Mouse (Mus musculus) embryonic stem cell, embryonic (primary cell): ENCODE measurements around the gene Rassf8.

Experiments
- CTCF ChIA-PET, 4 experiments: fragments of 300-600 bp in 2 of 4; fragments of 350-600 bp in 2 of 4; sonication (Branson Sonifier 250); formaldehyde crosslinking; loops; one replicate each; lab custom pipeline; 2022; ENCODE audit warnings: inconsistent platforms in 2 of 4; lab: Charles Lee
- POLR2A ChIA-PET, 4 experiments: fragments of 300-600 bp in 2 of 4; fragments of 350-600 bp in 2 of 4; sonication (Branson Sonifier 250); formaldehyde crosslinking; loops; one replicate each; lab custom pipeline; 2022; ENCODE audit warnings: antibody characterized with exemption in 4 of 4, inconsistent platforms in 1 of 4; lab: Charles Lee

The Rassf8 gene

DNA sequence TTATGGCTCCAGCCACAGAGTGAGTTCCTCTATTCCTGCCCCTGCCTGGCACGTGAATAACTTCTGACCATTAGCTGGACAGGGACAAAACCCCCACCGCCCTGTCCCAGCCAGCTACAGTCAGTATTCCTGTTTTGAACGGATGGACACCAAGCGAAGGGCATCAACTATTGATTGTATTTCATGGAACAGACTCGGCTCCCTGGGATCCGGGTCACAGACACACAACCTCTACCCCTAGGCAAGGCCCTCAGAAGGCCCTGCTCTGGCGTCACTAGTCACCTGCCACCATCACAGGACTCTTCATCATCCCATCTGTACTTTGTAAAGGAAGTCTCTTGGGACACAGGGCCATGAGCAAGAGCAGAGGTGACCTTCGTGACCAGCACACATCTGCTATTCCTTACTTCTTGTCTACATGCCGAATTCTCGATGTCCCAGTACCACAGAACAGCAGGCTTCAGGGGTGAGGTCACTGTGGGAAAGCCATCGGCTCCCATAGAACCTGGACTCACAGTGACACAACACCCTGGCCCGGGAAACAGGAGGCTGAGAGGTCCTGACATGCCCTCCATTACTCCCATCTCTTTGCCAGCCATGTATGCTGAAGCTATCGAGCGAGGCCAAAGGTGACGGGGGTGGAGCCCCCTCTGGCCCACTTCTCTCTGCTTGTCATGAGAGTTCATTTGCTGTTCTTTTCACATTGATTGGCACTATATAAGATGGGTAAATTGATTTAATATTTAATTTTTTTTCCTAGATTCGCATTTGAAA, 82.7 kb downstream of the Rassf8 start:
- CTCF ChIA-PET = interaction anchor here (0.5 to 2.5 kb wide), 41 partner anchors 7 to 594 kb away, joined by 3 to 30 read pairs (median 4); no protein-coding TSS in a partner anchor
- POLR2A ChIA-PET = interaction anchor here in 2 of 4 experiments (0.6 to 1.2 kb wide), 3 partner anchors 27 to 443 kb away, joined by 3 to 6 read pairs (median 4); no protein-coding TSS in a partner anchor

DNA sequence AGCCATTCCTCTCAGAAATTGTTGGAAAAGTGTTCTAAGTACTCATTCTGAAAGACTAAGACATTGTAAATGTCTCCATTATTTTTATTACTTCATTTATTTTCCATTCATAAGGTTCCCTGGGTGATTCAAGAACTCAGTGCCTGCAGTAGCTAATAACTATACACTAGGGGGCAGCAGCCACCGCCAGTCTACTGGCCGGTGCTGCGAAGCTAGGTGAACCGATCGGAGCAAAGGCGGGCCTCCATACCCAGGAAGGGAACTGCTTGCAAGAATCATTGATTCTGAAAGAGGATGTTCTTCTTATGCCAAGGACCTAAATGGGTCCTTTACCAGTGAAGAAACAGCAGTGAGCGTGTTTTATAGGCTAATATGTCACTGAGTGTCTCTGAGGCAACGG, 83.6 kb downstream of the Rassf8 start:
- ChIA-PET CTCF (interaction anchor here (0.5 to 2.2 kb wide), 47 partner anchors 8 to 656 kb away, joined by 3 to 30 read pairs (median 4); no protein-coding TSS in a partner anchor), POLR2A (interaction anchor here in 3 of 4 experiments (0.6 to 1.2 kb wide), 4 partner anchors 26 to 470 kb away, joined by 3 to 6 read pairs (median 4); no protein-coding TSS in a partner anchor)

DNA sequence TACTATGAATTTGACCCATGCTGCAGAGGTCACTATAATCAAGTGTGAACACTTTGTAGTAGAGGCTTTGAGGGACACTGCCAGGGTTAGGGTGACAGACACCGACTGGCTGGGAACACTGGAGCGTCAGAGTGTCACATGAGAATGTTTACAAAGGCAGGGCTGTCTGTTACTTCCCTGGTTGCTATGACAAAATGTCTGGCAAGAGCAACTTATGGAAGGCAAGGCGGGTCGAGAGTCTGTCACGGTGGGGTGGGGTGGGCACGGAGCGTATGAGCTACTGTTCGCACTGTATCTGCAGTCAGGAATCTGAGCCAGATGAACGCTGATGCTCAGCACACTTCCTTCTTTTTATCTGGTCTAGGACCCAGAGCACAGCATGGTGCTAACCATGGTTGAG, 84.1 kb downstream of the Rassf8 start:
- ChIA-PET CTCF (interaction anchor here (0.6 to 2.2 kb wide), 45 partner anchors 8 to 656 kb away, joined by 3 to 30 read pairs (median 4); no protein-coding TSS in a partner anchor), POLR2A (interaction anchor here in 2 of 4 experiments (0.7 to 1.2 kb wide), 3 partner anchors 25 to 470 kb away, joined by 4 to 6 read pairs (median 4); no protein-coding TSS in a partner anchor)

DNA sequence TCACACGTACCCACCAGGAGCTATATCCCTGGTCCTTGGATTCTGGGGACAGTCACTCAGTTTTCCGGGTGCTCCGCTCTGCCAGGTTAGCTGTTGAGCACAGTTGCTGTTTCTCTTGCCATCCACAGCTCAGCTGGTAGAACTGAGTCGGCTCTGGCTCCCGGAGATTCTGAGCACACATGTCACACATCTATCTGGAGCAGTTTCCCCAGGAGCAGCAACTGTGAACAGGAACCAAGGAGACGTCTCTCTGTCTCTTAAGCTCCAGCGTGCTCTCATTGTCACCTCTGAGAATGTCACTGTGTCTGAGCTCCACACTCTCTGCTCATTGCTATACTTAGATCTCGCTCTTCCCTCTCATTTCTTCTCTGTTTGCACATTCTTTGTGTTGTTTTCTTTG, 86.4 kb downstream of the Rassf8 start:
- ChIA-PET CTCF (interaction anchor here in 2 of 4 experiments (0.7 to 1.4 kb wide), 3 partner anchors 137 to 439 kb away, joined by 3 read pairs; no protein-coding TSS in a partner anchor), POLR2A (no interaction called here)

DNA sequence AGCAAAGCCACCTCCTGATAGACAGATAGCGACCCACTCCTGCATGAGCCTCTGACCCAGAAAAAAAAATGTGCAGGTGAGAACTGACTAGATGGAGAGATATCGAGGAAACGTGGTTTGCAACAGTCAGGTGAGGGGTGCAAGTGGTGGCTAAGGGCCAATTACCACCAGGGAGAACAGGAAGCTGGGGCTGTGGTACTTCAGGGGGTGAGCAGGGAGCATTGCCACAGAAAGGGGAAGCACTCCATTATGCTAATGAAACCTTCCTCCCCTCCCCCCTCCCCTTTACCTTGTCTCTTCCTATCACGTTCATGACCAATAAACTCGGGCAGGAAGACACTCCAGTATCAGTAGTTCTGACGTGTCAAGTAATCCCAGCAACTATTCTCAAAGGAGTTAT, 88.8 kb downstream of the Rassf8 start:
- ChIA-PET CTCF (no interaction called here), POLR2A (interaction anchor here in 2 of 4 experiments (0.6 to 1.5 kb wide), 2 partner anchors 20 to 67 kb away, joined by 3 read pairs; no protein-coding TSS in a partner anchor)

DNA sequence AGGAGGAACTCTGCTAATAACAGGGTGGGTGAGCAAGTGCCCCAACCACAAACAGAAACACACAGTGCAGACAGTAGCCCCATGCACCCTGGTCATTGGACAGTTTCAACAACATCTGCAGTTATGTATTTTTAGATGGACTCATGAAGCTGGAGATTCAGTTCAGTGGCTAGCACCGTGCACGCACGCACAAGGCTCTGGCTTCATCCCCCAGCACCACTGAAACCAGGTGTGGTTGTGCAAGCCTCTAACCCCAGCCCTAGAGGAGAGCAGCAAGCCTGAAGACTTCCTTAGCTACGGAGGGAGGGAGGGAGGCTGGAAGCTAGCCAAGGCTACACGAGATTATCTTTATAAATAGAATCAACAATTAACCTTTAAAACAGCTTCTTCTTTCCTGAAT, 99.1 kb downstream of the Rassf8 start:
- ChIA-PET POLR2A (interaction anchor here in 3 of 4 experiments (0.5 to 1.6 kb wide), 6 partner anchors 9 to 797 kb away, joined by 3 to 6 read pairs (median 4); partner anchors contain the start of genes Med21 (in 1 of the 3) and Tm7sf3 (in 1 of the 3)), CTCF (interaction anchor here in 1 of 4 experiments (1.0 kb wide), 1 partner anchor 16 kb away, joined by 3 read pairs; no protein-coding TSS in a partner anchor)

DNA sequence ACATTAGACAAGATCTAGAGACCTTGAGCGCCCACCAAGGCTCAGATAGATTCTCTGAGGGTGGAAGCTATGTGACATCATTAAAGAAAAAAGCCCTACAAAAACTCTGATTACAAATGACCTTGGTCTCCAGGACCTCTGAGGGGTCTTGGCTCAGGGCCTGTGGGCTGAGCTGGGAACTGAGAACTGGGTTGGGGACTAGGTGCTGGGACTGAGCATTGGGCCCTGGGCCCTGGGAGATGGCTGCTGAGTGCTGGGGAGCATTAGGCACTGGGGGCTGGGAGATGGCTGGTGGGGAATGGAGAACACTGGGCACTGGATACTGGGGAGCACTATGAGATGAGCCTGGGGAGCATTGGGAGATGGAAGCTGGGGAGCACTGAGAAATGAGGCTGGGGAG, 99.5 kb downstream of the Rassf8 start:
- CTCF ChIA-PET = interaction anchor here in 1 of 4 experiments (1.0 kb wide), 1 partner anchor 16 kb away, joined by 3 read pairs; no protein-coding TSS in a partner anchor

DNA sequence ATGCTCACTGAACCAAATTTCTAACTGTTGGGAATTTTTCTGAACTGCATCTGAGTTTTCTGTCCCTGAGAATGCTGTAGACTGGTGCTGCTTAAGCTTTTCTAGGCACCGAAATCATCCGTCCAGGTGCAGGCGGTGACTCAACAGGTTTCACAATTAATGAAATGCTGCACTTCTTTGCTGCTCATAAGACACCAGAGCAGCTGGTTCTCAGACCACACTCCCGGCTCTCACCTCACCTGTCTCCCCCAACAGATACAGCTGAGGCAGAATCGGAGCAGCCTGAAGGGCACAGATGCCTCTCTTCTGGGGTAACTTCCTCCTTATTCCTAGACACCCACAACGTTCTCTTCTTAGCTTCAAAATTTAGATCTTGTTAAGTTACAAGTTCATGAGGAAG, 100.4 kb downstream of the Rassf8 start:
- CTCF ChIA-PET = interaction anchor here in 1 of 4 experiments (0.5 kb wide), 1 partner anchor 239 kb away, joined by 4 read pairs; no protein-coding TSS in a partner anchor
- POLR2A ChIA-PET = interaction anchor here in 2 of 4 experiments (0.7 to 2.2 kb wide), 3 partner anchors 9 to 669 kb away, joined by 3 to 8 read pairs (median 7); no protein-coding TSS in a partner anchor

More for the DNA sequence above, 99.5 kb downstream of the Rassf8 start:
- POLR2A ChIA-PET = interaction anchor here in 2 of 4 experiments (0.7 to 2.2 kb wide), 4 partner anchors 8 to 797 kb away, joined by 3 to 8 read pairs (median 5); partner anchors contain the start of genes Med21 (in 1 of the 2) and Tm7sf3 (in 1 of the 2)

DNA sequence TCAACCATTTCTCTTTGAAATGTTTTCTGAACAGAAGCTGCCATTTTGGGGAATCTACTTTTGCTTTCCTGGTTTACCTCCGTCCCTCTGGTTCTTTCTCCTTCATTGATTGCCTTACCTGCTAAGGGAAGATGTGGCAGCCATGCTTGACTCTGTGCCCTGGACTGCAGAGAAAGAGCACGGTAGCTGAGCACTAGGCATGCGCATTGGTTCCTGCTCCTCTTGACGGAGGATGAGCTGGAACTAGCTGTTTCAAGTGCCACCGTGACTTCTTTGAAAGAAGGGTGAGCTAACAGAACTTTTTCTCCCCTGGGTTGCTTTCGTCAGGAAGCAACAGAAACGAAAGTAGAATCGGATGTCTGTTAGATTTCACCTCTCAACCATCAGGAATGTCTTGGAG, 101.1 kb downstream of the Rassf8 start:
- POLR2A ChIA-PET = interaction anchor here in 1 of 4 experiments (2.1 to 2.2 kb wide), 2 partner anchors 8 to 16 kb away, joined by 7 to 8 read pairs; no protein-coding TSS in a partner anchor
- CTCF ChIA-PET = no interaction called here

DNA sequence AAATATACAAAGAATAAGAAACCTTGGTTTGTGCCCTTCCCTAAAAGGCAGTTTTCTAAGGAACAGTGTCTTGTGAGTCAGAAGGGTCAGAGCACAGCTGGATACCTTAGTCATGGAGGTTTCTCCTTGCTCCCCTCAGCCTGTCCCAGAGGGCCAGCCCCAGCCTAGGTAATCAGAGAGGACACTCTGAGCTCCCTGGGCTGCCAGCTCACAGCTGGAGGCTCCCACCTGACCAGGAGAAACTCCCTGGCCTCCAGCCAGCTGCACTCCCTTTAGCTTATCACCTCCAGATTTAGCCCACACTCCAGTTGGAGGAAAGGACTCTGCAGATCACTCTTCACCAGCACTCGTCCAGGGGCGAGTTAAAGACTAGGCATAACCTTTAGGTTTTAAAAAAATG, 104.2 kb downstream of the Rassf8 start:
- ChIA-PET CTCF (no interaction called here), POLR2A (interaction anchor here in 2 of 4 experiments (0.9 to 3.2 kb wide), 5 partner anchors 9 to 13 kb away, joined by 3 to 14 read pairs (median 4); partner anchors contain the start of gene Bhlhe41 (in 1 of the 2))

DNA sequence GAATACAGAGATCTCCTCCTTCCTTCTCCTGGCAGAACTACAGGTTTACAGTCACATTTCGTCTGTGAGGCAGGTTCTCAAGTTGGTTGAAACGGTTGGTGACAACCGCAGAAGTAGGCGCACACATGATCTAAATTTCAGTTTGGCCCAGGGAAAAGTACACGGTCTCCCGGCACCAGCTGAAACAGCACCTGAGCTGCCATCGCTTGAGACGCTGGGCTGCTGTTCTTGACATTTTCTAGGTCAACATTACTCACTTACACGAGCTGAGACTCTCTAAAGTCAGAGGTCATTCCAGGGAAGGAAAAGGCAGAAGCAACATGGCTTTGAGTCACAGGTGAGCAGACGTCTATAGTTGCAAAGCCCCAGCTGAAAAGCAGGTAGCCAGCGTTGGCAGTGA, 105.4 kb downstream of the Rassf8 start:
- POLR2A ChIA-PET = interaction anchor here in 2 of 4 experiments (0.5 to 3.2 kb wide), 4 partner anchors 8 to 164 kb away, joined by 3 to 14 read pairs (median 6); partner anchors contain the start of gene Bhlhe41 (in 1 of the 2)
- CTCF ChIA-PET = interaction anchor here in 1 of 4 experiments (0.9 kb wide), 1 partner anchor 447 kb away, joined by 3 read pairs; no protein-coding TSS in a partner anchor

DNA sequence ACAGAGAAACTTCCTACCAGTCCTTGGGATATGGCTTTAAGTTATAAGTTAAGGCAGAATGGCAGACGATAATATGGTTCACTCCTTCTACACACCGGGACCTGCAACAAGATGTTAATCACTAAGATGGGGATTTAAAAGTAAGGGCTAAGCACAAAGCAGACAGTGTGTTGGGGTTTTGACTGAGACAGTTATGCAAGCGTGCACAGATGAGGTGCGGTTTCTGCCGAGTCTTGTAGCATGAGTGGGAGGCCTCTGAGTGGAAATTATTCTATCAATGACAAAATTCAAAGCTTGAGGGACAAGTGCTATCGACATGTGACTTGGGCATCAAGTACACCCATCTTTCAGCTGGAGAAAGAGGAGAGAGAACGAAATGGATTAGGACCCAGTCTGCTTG, 106.2 kb downstream of the Rassf8 start:
- POLR2A ChIA-PET = interaction anchor here in 3 of 4 experiments (0.6 to 3.2 kb wide), 3 partner anchors 7 to 54 kb away, joined by 4 to 14 read pairs (median 10); partner anchors contain the start of gene Bhlhe41 (in 1 of the 3)
- CTCF ChIA-PET = no interaction called here

DNA sequence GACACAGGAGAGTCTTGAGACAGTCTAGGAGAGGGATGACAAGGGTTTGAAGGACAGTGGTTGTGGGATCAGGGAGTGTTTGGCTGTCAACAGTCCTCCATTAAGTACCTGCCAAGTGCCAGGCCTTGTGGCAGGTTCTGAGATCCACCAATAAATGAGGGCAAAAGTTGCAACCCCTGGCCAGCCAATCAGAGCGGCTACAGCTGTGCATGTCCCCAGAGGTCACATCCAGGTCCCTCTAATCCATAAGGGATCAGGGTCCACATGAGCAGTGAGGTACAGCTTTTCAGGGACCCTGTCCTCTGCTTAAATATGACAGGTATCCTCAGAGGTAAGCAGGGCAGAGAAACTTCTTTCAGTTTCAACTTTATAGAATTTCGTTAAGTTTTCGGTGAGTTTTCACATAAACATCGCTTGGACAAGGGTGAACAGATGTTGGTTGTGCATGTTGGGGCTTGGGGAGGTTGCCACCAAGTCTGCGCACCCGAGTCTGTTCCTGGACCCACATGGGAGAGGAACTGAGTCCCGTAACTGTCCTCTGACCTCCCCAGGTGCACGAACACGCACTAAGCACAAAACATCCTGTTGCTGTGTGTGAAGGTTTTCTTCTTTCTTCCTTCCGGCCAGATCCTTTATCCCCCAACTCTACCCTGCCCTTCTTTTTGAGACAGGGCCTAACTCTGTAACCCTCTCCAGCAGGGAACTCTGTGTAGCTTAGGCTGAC, 107.0 kb downstream of the Rassf8 start:
- ChIA-PET CTCF (no interaction called here), POLR2A (interaction anchor here in 2 of 4 experiments (1.8 to 3.8 kb wide), 2 partner anchors 10 to 11 kb away, joined by 12 to 48 read pairs; partner anchors contain the start of gene Bhlhe41 (in 1 of the 2))

DNA sequence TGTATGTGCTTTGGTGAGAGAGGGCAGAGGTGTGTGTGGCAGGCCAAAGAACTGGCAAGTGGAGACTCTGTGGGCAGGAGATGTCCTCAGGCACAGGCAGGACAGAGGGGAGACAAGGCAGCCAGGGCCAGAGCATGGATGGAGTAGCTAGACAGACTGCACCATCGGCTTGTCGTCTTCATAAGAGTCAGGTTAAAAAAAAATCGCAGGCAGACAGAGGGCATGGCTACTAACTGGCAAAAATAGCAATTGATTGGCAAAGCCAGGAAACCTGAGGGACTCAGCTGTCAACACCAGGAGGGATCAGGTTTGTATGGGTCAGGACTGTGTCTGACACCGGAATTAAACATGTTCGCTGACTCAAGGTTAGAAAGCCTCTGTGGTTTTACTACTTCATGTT, 108.2 kb downstream of the Rassf8 start:
- ChIA-PET CTCF (interaction anchor here in 3 of 4 experiments (0.6 to 1.6 kb wide), 3 partner anchors 10 to 417 kb away, joined by 3 to 7 read pairs (median 6); no protein-coding TSS in a partner anchor), POLR2A (interaction anchor here in 3 of 4 experiments (0.6 to 3.8 kb wide), 9 partner anchors 8 to 517 kb away, joined by 3 to 48 read pairs (median 3); partner anchors contain the start of gene Bhlhe41 (in 1 of the 3))

DNA sequence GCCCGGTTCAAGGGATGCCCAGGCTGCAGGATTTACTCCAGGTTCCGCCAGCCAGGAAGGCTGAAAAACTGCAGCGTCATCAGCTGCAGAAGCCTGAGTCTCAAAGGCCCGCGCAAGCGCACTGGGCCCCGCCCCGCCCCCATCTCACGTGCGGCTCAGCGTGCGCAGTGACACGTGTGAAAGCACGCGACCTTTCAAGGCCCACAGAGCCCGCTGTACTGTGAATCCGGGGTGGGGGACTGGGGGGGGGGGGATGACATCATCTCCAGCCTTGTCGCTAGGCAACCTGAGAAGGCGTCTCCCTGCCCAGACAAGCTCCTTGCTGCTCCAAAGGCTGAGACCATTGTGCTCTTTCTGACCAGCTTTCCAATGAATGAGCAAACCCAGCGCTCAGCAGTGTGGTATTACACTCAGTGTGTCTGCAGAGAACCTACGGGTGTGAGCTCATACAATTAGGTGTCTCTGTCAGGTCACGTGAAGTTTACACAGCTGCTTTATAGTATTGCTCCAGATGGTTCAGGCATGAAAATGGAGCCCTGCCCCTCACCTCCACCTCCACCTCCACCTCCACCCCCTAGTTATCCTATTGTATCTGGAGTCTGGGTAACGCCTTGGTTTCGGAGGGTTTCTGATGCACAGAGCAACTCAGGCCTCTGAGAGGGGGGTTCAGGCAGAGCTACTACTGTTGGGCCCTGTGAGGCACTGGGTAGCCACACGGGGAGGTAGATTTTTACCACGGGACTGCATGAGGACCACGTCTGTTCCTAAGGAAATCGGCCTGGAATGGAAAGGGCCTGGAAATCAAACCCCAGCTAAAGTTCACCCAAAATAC, 109.4 kb downstream of the Rassf8 start:
- POLR2A ChIA-PET = interaction anchor here in 3 of 4 experiments (0.6 to 3.8 kb wide), 27 partner anchors 9 to 869 kb away, joined by 3 to 48 read pairs (median 4); partner anchors contain the start of genes Bhlhe41 (in 1 of the 3), Casc1 (in 1 of the 3), Etfrf1 (in 1 of the 3) and Stk38l (in 1 of the 3)

DNA sequence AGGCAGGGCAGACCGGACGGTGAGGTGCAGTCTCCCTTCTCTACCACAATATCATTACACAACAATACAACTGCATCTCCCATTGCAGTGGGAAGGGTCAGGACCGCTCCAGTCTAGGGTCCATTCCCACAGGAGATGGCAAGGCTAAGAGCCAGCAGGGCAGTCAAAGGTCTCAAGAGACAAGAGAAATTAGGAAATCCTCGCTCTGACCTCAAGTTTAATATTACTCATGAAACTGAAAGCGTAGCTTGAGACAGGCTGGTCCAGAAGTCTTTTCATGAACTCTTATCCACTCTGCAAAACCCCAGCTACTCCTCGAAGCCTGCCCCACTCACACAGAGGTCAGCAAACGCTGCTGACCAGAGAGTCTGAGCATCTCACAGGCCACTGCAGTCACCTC, 110.9 kb downstream of the Rassf8 start:
- POLR2A ChIA-PET = interaction anchor here in 3 of 4 experiments (0.6 to 3.8 kb wide), 3 partner anchors 7 to 582 kb away, joined by 3 to 48 read pairs (median 4); partner anchors contain the start of gene Bhlhe41 (in 1 of the 3)
- CTCF ChIA-PET = no interaction called here

More for the DNA sequence above, 109.4 kb downstream of the Rassf8 start:
- CTCF ChIA-PET = interaction anchor here in 3 of 4 experiments (0.6 to 1.6 kb wide), 6 partner anchors 25 to 681 kb away, joined by 3 to 6 read pairs (median 3); no protein-coding TSS in a partner anchor
